Mouse (Mus musculus): ENCODE data around the gene Mitf.

Mitf gene

GRCm38 (mm10) chr6:97940916-97941315, 134.1 kb downstream of the Mitf start:
- no peak for DNase-seq (ENCODE audit: low spot score in 2 of 2)

DNA sequence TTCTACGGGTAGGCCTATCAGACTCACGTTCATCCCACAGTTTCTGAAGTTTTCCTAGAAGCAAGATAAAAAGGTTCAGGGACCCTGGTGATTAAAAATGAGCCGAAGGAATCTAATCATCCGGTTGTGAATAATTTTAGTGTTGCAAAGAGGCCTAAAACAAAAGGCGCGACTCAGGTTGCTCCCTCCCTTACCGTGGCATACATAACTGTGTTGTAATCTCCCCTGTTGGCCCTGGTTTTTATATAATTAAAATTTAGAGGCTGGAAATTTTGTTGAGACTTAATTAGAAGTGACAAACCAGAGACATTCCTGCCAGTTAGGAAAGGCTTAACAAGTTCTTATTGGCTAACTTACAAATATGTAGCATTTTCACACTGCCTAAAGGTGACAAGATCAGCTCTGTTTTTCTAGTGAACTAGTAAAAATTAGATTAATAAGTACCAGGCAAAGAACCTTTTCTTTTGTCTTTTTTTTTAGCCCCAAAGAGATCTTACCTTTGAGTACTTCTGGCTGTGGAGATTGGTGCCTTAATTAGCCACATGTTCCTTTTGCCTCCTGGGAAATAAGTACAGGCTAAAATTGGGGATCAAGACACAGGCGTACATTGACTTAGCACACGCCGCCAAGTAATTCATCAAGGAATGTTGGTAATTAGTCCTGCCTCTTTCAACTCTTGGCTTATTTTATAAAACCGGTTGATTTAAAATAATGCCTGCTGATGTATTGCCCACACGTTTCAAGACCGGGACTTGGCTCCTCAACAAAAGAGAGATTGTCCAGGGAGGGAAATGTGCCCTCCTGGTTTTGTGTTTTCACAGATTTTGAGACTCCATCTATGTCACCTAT, 143.4 kb downstream of the Mitf start:
- DNase-seq (ENCODE audit: low spot score in 2 of 2), result no peak

GRCm38 (mm10) chr6:97950882-97951245, 144.0 kb downstream of the Mitf start:
- DNase-seq (ENCODE audit: low spot score in 2 of 2), result no peak

DNA sequence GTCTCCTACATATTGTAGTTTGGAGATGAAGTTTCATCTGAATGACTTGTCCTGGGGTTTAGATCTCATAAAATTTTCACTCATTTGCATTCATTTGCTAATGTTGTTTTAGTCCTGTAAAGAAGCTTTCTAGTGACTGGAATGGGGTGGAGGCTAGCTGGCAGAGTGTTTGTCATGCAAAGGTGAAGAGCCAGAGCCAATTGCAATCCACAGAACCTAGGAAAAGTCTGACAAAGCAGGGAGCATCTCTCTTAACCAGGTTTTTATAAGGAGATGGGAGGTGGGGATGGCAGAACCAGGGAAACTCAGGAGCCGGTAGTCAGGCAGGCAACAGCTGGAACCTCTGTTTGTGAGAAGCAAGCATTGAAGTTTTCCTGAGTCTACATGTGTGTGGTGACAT, 144.9 kb downstream of the Mitf start:
- no peak for DNase-seq (ENCODE audit: low spot score in 2 of 2)

GRCm38 (mm10) chr6:97952845-97953244, 146.0 kb downstream of the Mitf start:
- DNase-seq (ENCODE audit: low spot score in 2 of 2), result no peak

- DNase-seq (ENCODE audit: low spot score in 2 of 2), result no peak
Observed at GRCm38 (mm10) chr6:97956121-97956520, 149.3 kb downstream of the Mitf start.

DNA sequence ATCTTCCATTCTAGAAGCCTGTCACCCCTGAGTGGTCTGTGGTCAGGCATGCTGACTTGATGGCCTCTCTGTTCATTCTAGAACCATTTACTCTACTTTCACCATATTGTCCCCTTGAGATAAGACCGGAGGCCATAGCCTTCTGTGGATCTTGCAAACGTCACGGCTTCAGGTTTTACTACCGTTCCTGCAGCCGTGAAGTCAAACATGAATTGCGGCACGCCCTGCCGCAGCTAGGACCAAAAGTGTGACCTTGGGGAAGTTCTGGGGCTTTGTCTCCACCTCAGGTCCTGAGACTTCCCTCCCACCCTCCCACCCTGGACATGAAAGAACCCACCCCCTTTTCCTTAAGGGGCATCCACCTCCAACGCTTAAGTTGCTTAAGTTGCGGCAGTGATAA, 149.8 kb downstream of the Mitf start:
- no peak for DNase-seq (ENCODE audit: low spot score in 2 of 2)

DNA sequence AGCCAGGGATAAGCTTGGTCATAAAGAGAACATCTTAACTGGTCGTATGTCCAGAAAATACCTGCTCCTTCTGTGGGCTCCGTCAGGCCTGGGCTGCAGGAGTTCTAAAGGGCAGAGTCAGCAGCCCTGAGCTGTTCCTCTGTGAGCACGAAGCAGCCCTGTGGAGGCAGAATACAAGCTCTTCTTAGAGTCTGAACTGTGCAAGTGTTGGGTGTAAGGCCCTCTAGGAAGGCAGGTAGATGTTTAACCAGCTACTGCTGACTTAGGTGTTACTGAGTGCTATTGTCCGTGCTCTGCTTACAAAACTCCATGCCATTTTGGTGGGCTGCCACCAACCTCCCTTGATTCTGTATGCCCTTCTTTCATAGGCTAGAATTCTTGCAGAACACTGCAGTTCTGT, 151.4 kb downstream of the Mitf start:
- no peak for DNase-seq (ENCODE audit: low spot score in 2 of 2)

- DNase-seq (ENCODE audit: low spot score in 2 of 2), result no peak
Observed at GRCm38 (mm10) chr6:97961776-97962175, 154.9 kb downstream of the Mitf start.

- peak in 1 of 2 experiments; percentile 13 for DNase-seq (ENCODE audit: low spot score in 2 of 2)
Observed at GRCm38 (mm10) chr6:97962311-97962710, 155.5 kb downstream of the Mitf start.

DNA sequence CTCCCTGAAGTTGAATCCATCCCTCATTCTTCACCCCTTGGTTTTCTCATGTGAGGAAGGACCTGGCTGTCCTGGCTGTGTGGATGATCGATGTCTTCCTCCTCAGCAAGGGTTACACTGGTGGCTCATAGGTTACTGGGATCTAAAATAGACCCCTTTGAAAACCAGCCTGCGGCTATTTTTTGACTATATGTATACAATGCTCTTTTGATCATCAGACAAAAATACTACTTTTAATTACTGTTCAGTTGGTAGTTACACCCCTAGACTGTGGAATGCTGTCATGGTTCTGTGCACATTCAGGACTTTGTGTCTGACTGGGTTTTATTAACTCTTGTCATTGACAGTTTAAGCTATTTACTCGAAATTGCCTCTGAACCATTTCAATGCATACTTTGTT, 157.9 kb downstream of the Mitf start:
- DNase-seq (ENCODE audit: low spot score in 2 of 2), result no peak

DNA sequence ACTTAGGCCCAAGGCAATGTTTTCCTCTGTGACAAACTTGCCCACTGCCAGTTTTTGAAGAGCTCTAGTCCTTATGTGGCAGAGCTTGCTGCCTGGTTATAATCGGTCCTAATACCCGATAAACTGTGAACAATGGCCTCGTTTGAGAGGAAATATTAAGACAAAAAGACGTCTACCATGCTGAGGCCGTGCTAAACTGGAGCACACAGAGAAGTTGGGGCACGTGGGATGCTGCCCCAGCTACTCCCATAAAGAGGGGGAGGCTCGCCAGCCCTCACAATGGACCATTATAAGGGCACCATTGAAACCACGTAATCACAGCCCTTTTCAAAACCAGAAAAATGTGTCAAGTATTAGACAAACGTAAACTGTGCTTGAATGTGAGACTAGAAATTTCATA, 174.8 kb downstream of the Mitf start:
- DNase-seq (ENCODE audit: low spot score in 2 of 2), result no peak

GRCm38 (mm10) chr6:97985658-97986057, 178.8 kb downstream of the Mitf start:
- no peak for DNase-seq (ENCODE audit: low spot score in 2 of 2)

DNA sequence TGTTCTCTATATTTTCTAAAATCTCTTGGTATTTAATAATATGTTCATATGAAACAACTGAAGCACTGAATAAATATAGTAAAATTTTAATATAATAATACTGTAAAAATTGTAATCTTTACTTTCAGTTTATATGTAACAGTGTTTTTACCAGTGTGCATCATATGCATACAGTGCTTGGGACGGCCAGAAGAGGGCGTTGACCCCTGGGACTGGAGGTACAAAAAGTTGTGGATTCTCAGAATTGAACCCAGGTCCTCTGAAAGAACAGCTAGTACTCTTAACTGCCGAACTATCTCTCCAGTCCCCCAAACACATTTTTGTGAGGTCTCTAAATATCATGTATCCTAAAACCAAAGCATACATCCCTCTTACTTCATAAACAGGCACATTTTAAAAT, 179.6 kb downstream of the Mitf start:
- DNase-seq (ENCODE audit: low spot score in 2 of 2), result no peak

DNA sequence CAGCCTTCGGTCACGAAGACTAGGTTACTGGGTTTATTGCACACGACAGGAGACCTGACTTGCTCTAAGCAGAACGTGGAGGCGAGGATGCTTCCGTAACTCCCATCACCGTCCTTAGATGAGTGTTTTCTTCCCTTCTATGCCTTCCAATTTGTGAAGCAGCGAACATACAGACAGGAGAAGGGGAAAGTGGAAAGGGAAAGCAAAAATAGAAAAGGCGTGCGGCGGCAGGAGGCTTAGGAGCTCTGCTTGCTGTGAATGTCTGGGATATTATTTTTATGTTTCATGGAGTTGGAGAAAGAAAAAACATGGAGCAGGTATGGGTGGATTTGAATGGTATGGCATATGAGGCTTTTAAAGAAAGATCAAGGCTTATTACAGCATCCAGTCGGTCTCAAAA, 186.7 kb downstream of the Mitf start:
- no peak for DNase-seq (ENCODE audit: low spot score in 2 of 2)

DNA sequence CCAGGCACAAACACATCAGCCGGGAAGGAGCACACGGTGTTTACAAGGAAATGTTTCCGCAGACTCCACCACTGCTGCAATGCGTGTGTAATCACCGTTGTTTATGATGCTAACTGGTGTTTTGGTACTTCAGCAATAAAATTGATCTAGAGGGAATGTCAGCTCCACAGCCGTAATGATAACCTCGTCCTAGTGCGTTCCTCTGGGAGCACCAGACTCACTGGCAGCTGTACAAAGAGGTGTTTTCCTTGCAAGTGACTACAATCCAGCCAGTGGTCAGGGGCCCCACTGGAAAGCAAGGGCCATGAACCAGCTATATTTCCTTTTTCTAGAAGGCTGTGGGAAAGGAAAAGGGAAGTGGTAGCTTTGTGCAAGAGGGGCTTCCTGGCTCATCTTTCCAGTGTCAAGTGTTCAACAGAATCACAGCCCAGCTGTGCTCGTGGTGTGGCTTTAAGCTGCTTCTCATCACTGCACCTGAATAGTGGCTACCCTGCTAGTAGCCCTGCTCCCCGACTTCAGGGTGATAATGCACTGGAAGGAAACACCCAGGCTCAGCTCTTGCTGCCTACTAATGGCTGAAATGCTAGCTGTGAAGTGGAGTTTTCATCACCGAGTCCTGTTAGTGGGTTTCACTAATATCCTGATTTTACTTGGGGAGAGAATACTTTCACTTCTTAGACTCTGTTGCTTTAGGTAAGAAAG, 188.9 kb downstream of the Mitf start:
- DNase-seq (ENCODE audit: low spot score in 2 of 2), result no peak

GRCm38 (mm10) chr6:98001551-98001950, 194.7 kb downstream of the Mitf start:
- DNase-seq (ENCODE audit: low spot score in 2 of 2), result peak in 1 of 2 experiments; percentile 21

DNA sequence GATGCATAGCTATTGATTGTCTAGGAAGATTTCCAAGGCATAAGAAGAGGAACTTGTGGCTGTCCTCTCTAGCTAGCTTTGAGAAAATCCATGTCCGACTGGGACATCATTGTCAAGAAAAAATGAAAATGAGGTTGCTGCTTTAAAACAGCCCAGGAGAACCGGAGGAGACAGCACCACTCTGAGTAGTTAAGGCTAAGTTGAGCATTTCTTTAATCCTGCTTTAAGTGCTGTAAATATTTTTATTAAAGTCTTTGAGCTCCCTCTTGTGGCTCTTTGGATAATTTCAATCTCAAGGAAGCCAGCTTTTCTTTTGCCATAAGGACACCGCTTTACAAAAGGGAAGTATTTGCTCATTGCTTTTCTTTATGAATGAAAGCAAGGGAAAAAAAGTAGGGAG, 196.3 kb downstream of the Mitf start:
- peak in 1 of 2 experiments; percentile 21 for DNase-seq (ENCODE audit: low spot score in 2 of 2)

DNA sequence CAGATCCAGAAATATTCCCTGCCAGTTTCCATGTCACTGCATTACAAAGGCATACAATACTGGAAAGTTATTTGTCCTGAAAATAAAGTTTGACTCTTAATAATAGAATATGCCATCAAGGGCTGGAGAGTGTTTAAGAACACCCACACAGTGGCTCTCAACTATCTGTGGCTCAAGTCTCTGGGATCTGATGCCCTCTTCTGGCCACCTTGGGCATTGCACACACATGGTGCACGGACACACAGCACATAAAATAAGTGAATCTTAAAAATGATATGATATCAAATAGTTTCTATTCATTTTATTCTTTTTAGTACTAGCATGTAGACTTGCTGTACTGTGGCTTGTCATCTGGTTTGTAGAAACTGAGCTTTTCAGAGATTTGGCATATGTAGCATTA, 198.7 kb downstream of the Mitf start:
- no peak for DNase-seq (ENCODE audit: low spot score in 2 of 2)

DNA sequence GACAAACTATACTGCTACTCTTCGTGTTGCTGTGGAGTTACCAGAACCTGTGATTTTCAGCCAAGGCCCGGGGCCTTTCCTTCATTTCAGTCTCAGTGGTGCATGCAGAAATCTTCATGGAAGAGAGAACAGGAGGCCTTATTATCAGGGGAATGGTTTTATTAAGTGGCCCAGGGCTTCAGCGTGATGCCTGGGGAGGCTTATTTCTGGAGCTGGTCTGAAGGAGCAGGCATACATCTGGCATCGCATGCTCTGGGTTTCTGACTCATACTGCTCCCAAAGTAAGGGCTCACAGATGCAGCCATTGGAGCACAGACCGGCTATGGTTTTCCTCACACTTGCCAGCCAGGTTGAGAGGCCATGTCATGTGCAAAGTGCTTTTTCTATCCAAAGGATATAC, 208.2 kb downstream of the Mitf start:
- DNase-seq (ENCODE audit: low spot score in 2 of 2), result no peak

GRCm38 (mm10) chr6:98015819-98016218, 209.0 kb downstream of the Mitf start:
- DNase-seq (ENCODE audit: low spot score in 2 of 2), result no peak

- DNase-seq (ENCODE audit: low spot score in 2 of 2), result no peak
Observed at GRCm38 (mm10) chr6:98023876-98024275, 217.0 kb downstream of the Mitf start.

DNA sequence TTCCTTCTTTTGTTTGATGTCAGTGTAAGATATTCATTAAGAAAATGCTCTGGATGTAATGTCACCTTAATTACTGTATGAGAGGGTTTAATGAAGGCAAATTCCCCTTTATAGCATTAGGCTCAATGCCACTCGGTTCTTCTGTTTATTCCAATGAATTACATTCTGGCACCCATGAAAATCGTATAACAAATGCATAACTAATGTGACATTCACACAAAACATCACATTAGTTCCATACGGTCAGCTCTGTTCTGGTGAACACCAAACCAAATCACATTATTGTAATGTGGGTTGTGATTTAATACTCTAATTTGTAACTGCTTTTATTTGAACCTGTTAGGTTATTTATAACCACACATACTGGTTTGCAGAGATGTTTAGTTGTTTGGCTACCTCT, 231.7 kb downstream of the Mitf start:
- DNase-seq (ENCODE audit: low spot score in 2 of 2), result no peak
